Mouse (Mus musculus): Measurements from ENCODE around the gene Gm4767. TPM values are rescaled to one million over a fixed set of nuclear protein-coding genes. Genes with fewer than 3 reads are reported as not detected.
A peak's percentile ranks its signal among the peaks of the same experiment; 100 is the strongest.
"Not testable (repeated sequence)": the region's sequence is repeated elsewhere in the genome, so short reads cannot be mapped to it uniquely, and the experiment has no call there.

The Gm4767 gene
- 1.5 and 1.9 TPM in 2 replicates for total RNA-seq (2015; ENCODE audit: low replicate concordance)
- 1.6 TPM in 1 of 2 replicates, not detected in the other for total RNA-seq (2017; ENCODE audit: low replicate concordance)

GRCm38 (mm10) chr10:81811899-81812298 is at the start of gene Gm4767:
Gm4767 (plus strand) TSS chr10:81812186.
- not testable (repeated sequence) for ATAC-seq (replicated peaks; ENCODE audit: low FRiP score, poor library complexity, severe bottlenecking)

GRCm38 (mm10) chr10:81770506-81771403 is 41.2 kb upstream of the Gm4767 start, which contains the start of gene Gm3055:
Gm3055 (minus strand) TSS chr10:81771161.
- ATAC-seq (replicated peaks; ENCODE audit: low FRiP score, poor library complexity, severe bottlenecking): not testable (repeated sequence)

DNA sequence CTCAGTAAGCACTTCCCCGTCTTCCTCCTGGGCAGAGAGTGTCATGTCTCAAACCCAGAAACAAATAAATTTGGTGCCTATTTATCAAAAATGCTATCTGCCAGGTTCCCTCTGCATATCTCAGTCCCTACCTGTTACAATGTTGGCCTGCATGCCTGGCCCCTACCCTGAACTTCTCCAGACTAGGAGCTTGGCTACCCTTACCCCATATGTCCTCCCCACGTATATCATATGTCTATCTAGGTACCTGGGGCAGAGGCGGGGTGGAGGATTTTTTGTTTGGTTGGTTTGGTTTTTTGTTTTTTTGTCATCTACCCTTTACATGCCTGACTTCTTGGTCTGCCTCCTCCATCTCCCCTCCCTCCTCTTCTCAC is 40.6 kb upstream of the Gm4767 start:
- ATAC-seq (replicated peaks; ENCODE audit: low FRiP score, poor library complexity, severe bottlenecking): not testable (repeated sequence)

DNA sequence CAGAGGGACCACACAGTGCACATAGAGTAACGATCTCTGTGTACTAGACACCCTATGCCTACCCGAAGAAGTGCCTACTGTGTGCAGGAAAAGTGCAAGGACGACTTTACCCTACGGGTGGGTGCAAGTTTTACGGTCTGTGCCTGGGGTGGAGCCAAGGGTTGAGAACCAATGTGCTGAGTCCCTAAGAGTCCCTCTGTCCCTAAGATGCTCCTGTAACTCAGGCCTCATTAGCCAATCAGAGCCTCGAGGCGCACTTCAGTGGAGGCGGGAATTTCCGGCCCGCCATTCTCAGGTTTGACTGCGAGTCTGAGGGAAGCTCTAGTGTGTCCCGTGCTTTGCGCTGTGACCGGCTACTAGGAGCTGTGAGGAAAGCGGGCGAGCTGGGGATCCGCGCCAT is 34.2 kb downstream of the Gm4767 start:
- not testable (repeated sequence) for ATAC-seq (replicated peaks; ENCODE audit: low FRiP score, poor library complexity, severe bottlenecking)

DNA sequence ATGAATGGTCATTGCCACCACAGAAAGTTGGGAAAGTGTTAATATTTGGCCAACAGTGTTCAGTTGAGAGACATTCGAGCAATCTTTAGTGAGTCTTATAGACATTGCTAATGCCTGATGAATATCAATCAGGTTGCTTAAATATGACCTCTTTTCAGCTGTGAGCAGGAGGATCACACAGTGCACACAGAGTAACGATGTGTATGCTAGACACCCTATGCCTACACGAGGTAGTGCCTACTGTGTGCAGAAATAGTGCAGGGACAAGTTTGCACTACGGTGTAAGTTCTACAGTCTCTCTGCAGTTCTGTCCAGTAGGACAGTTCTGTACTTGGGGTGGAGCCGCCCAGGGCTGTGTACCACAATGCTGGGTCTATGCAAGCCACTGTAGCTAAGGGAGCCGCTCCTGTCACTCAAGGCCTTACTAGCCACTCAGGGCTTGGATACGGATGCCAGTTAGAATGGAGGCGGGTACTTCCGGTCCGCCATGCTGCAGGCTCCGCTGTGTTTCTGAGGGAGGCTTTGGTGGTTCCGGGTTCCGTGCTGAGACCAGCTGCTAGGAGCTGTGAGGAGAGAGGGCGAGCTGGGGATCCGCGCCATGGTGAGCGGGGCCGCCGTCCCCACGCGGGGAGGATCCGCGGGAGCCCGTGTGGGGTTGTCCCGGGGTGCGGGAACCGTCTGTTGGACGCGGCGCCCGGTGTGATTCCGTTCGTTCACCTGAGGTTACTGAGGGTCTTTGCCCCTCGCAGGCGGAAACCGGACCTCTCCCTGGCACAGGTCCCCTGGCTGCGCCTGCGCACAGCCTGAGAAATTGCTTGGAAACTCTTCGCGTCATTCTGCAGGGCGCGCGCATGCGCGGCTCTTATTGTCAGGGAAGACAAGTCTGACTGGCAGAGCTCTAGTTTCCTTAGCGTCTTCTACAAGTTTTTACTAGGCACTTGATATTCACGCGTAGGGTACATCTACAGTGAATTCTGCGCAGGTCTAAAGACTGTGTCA is 51.7 kb downstream of the Gm4767 start, which contains the start of gene Gm32687:
Gene Gm32687, plus strand, starts transcription at position 526 of the 999 bp plus-strand sequence.
- peak; percentile 99 for ATAC-seq (replicated peaks; ENCODE audit: low FRiP score, poor library complexity, severe bottlenecking)

Other genes starting within 250 kb of the Gm4767 start
- gene Tle2, start 237.6 kb upstream of the Gm4767 start, total RNA-seq (2015; ENCODE audit: low replicate concordance): not detected in 2 replicates
- not detected in 2 replicates for gene Tle2, start 237.6 kb upstream of the Gm4767 start, total RNA-seq (2017; ENCODE audit: low replicate concordance)
- 1.7 and 2.7 TPM in 2 replicates for gene Tle6, start 211.1 kb upstream of the Gm4767 start, total RNA-seq (2015; ENCODE audit: low replicate concordance)
- not detected in 2 replicates for gene Tle6, start 211.1 kb upstream of the Gm4767 start, total RNA-seq (2017; ENCODE audit: low replicate concordance)
- 2.9 and 6.0 TPM in 2 replicates for gene BC025920, start 205.9 kb upstream of the Gm4767 start, total RNA-seq (2015; ENCODE audit: low replicate concordance)
- 2.0 and 8.8 TPM in 2 replicates for gene BC025920, start 205.9 kb upstream of the Gm4767 start, total RNA-seq (2017; ENCODE audit: low replicate concordance)
- 0.63 and 0.96 TPM in 2 replicates for gene Sirt6, start 184.4 kb upstream of the Gm4767 start, total RNA-seq (2015; ENCODE audit: low replicate concordance)
- gene Sirt6, start 184.4 kb upstream of the Gm4767 start, total RNA-seq (2017; ENCODE audit: low replicate concordance): 0.56 and 3.7 TPM in 2 replicates
- gene Ankrd24, start 183.6 kb upstream of the Gm4767 start, total RNA-seq (2015; ENCODE audit: low replicate concordance): not detected in 2 replicates
- 0.28 and 1.1 TPM in 2 replicates for gene Ankrd24, start 183.6 kb upstream of the Gm4767 start, total RNA-seq (2017; ENCODE audit: low replicate concordance)
- gene Gm10778, start 163.1 kb upstream of the Gm4767 start, total RNA-seq (2015; ENCODE audit: low replicate concordance): 0.63 and 1.9 TPM in 2 replicates
- 1.4 TPM in 1 of 2 replicates, not detected in the other for gene Gm10778, start 163.1 kb upstream of the Gm4767 start, total RNA-seq (2017; ENCODE audit: low replicate concordance)
- 6.3 TPM in 1 of 2 replicates, not detected in the other for gene Zfp433, start 107.4 kb upstream of the Gm4767 start, total RNA-seq (2015; ENCODE audit: low replicate concordance)
- gene Zfp433, start 107.4 kb upstream of the Gm4767 start, total RNA-seq (2017; ENCODE audit: low replicate concordance): 1.2 and 5.4 TPM in 2 replicates
- gene Gm3055, start 41.0 kb upstream of the Gm4767 start, total RNA-seq (2015; ENCODE audit: low replicate concordance): not detected in 2 replicates
- gene Gm3055, start 41.0 kb upstream of the Gm4767 start, total RNA-seq (2017; ENCODE audit: low replicate concordance): 0.34 and 1.4 TPM in 2 replicates
- 1.5 TPM in 1 of 2 replicates, not detected in the other for gene Gm32687, start 51.7 kb downstream of the Gm4767 start, total RNA-seq (2015; ENCODE audit: low replicate concordance)
- 1.7 TPM in 1 of 2 replicates, not detected in the other for gene Gm32687, start 51.7 kb downstream of the Gm4767 start, total RNA-seq (2017; ENCODE audit: low replicate concordance)
- gene Zfp781, start 118.3 kb downstream of the Gm4767 start, total RNA-seq (2015; ENCODE audit: low replicate concordance): not detected in 2 replicates
- gene Zfp781, start 118.3 kb downstream of the Gm4767 start, total RNA-seq (2017; ENCODE audit: low replicate concordance): 0.34 TPM in 1 of 2 replicates, not detected in the other
- gene Zfp873, start 235.9 kb downstream of the Gm4767 start, total RNA-seq (2015; ENCODE audit: low replicate concordance): 2.7 and 3.1 TPM in 2 replicates
- 0.85 and 1.3 TPM in 2 replicates for gene Zfp873, start 235.9 kb downstream of the Gm4767 start, total RNA-seq (2017; ENCODE audit: low replicate concordance)